Mouse (Mus musculus) erythroblast, embryonic 14.5 days (primary cell): ENCODE measurements around the gene Slco3a1.

Source experiments
- GATA1 ChIP-seq: IDR thresholded peaks from 2 replicates; pipeline ENCODE4 v1.6.1; 2012; ENCODE audit warnings: low read length, inconsistent platforms, mixed read lengths
- TAL1 ChIP-seq: IDR thresholded peaks from 3 replicates; pipeline ENCODE4 v1.6.1; 2012; ENCODE audit warnings: low read length, inconsistent platforms, mixed read lengths

GRCm38 (mm10) chr7:74525586-74525985 lies 29.0 kb downstream of the Slco3a1 start:
- TF ChIP-seq GATA1 (no peak), TAL1 (no peak)
